Mouse (Mus musculus) adrenal gland, postnatal 0 days (tissue): Measurements from ENCODE around the gene Ctdspl. TPM values are rescaled to one million over a fixed set of nuclear protein-coding genes. Genes with fewer than 3 reads are reported as not detected.
A peak's percentile ranks its signal among the peaks of the same experiment; 100 is the strongest.

Experiments used
- microRNA-seq: library from miRNA; unstranded; fragments of <30 nt; microRNA quantifications from one replicate; pipeline ENCODE4, GENCODE M21; 2016; ENCODE audit warnings: borderline replicate concordance; ENCODE audit not compliant: insufficient number of aligned reads
- polyA plus RNA-seq: library from polyadenylated mRNA; unstranded; fragments of >200 nt; fragmentation: Nextera tagmentation; extraction: Ambion mirVana; gene quantifications from 2 replicates; pipeline ENCODE4 v1.2.1, GENCODE M21; 2015

Ctdspl gene
- polyA plus RNA-seq: 6.2 and 8.7 TPM in 2 replicates

GRCm38 (mm10) chr9:118926111-118926650 is at the start of gene Ctdspl:
Gene Ctdspl (plus strand): TSS chr9:118926453.

GRCm38 (mm10) chr9:119052154-119052944 is 126.1 kb downstream of the Ctdspl start, which contains the start of gene Vill:
Gene Vill (plus strand): TSS chr9:119052778.

Small RNA genes within 50 kb of the gene (microRNA-seq; reads per million reads assigned to microRNA genes)
- 11.6 reads per million, percentile 15 among the genes with 10 or more reads in this experiment for gene Mir26a-1

Other genes starting within 250 kb of the Ctdspl start
- 7.4 and 7.5 TPM in 2 replicates for gene Vill, start 126.3 kb downstream of the Ctdspl start, polyA plus RNA-seq
- gene Plcd1, start 167.0 kb downstream of the Ctdspl start, polyA plus RNA-seq: 11.3 and 13.8 TPM in 2 replicates
- gene Dlec1, start 176.0 kb downstream of the Ctdspl start, polyA plus RNA-seq: 0.05 and 1.0 TPM in 2 replicates
- 11.8 and 14.9 TPM in 2 replicates for gene Acaa1b, start 230.6 kb downstream of the Ctdspl start, polyA plus RNA-seq
- gene Gm47289, start 232.7 kb downstream of the Ctdspl start, polyA plus RNA-seq: not detected in 2 replicates